Mouse (Mus musculus) testis, adult 10 weeks (tissue): ENCODE data around the gene Olfr506. TPM values are rescaled to one million over a fixed set of nuclear protein-coding genes. Genes with fewer than 3 reads are reported as not detected.

ENCODE experiments used
- polyA plus RNA-seq: library from polyadenylated mRNA; stranded (reverse); fragments of 350-450 nt; fragmentation: Illumina TruSeq; extraction: RNeasy Lipid Tissue Mini Kit (QIAGEN cat#74804); gene quantifications from one replicate; pipeline ENCODE4 v1.2.3, GENCODE M21; 2014; ENCODE audit warnings: low read depth, low replicate concordance

Olfr506 gene
- not detected for polyA plus RNA-seq

DNA sequence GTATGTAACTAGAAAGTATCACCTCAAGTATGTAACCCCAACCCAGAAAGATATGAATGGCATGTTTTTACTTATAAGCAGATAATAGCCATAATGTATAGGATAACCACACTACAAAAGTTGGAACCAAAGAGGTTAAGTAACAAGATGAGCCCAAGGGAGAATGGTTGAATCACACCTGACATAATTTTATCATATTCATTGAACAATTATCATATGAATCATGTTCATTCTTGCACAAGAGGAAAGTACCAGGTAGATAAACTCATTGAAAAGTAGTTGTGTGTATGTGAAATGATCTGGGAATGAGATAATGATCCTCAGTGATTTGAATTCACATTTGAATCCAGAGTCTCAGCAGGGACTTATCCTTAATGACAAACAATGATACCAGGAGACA lies at the start of gene Olfr506:
Olfr506 (plus strand) TSS at position 301 of the 400 bp plus-strand sequence.

DNA sequence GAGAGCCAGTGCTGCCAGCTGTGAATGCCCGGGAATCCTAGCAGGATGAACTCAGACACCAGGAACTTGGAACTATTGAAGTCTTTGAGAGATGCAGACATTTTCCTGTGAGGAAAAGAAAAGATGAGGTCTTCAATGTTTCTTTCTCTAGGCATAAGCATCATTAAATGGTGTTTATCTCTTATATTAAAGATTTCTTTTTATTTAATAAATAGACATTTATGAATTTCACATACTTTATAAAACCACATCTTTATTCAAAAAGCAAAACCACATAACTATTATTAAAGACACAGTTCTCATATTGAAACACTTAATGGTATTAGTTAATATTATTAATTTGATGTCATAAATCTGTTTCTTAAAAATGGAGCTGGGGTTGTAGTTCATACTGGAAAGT lies 44.9 kb upstream of the Olfr506 start, which contains the start of gene Olfr504:
Olfr504 (minus strand) TSS at position 101 of the 400 bp plus-strand sequence.

DNA sequence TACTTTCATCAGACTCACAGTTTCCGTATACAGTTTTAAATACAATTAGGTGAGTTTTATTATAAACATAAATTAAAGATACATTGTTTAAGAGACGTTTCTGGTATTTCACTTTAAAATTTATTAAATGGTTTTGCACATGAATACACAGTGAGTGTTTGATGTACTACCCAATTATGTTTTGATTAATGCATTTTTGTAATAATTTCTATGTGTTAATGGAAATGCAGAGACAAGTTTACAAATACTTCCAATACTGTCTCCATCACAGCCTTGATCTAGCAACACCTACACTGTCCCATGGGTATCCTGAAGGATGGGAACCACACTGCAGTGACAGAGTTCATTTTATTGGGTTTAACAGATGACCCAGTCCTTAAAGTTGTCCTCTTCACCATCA lies 10.9 kb downstream of the Olfr506 start, which contains the start of gene Olfr507:
Olfr507 (plus strand) TSS at position 301 of the 400 bp plus-strand sequence.

DNA sequence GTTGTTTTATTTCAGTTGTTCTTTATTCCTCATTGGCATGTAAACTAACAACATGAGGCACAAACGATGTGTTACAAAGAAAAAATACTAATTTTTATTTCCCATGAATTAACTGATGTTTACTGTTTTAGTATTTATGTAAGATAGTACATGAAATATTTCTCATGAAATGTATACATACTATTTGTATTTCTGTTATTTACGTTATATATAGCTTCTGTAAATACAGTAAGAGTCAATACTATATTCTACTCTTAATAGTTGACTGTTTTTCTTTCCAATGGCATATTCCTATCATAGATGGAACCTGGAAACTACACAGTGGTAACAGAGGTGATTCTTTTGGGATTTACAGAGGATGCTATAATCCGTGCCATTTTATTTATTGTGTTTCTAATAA lies 19.1 kb downstream of the Olfr506 start, which contains the start of gene Olfr508:
Olfr508 (plus strand) TSS at position 301 of the 400 bp plus-strand sequence.

DNA sequence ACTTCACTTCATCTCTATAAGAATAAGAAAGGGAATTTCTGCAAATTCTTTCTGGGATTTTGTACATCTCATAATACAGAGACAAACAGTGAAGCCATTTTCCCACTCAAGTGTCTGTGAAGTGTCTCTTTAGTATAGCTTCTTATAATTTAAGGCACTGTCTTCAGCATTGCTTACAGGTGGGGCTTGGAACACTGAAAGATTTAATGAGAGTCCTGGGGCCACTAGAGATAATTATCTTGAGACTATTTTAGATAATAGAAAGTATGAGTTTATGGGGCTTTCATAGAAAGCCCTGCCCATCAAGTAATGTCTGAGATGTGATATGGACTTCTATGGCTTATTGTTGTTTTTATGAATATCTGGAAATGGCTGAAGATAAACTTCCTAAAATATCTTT lies 41.2 kb downstream of the Olfr506 start, which contains the start of gene Olfr509:
Olfr509 (minus strand) TSS at position 101 of the 400 bp plus-strand sequence.

Other genes starting within 250 kb of the Olfr506 start
- gene Olfr494, start 245.5 kb upstream of the Olfr506 start, polyA plus RNA-seq, result not detected
- gene Olfr495, start 217.6 kb upstream of the Olfr506 start, polyA plus RNA-seq, result not detected
- gene Olfr497, start 190.4 kb upstream of the Olfr506 start, polyA plus RNA-seq, result not detected
- not detected for gene Olfr498, start 145.5 kb upstream of the Olfr506 start, polyA plus RNA-seq
- gene Olfr502, start 85.7 kb upstream of the Olfr506 start, polyA plus RNA-seq, result not detected
- not detected for gene Olfr503, start 66.3 kb upstream of the Olfr506 start, polyA plus RNA-seq
- gene Olfr504, start 45.0 kb upstream of the Olfr506 start, polyA plus RNA-seq, result not detected
- not detected for gene Olfr507, start 11.0 kb downstream of the Olfr506 start, polyA plus RNA-seq
- not detected for gene Olfr508, start 19.2 kb downstream of the Olfr506 start, polyA plus RNA-seq
- not detected for gene Olfr509, start 41.1 kb downstream of the Olfr506 start, polyA plus RNA-seq
- not detected for gene Olfr510, start 55.6 kb downstream of the Olfr506 start, polyA plus RNA-seq
- not detected for gene Olfr512, start 102.5 kb downstream of the Olfr506 start, polyA plus RNA-seq
- not detected for gene Olfr513, start 140.2 kb downstream of the Olfr506 start, polyA plus RNA-seq
- not detected for gene Olfr514, start 215.2 kb downstream of the Olfr506 start, polyA plus RNA-seq
- gene Olfr516, start 239.7 kb downstream of the Olfr506 start, polyA plus RNA-seq, result not detected